Mouse (Mus musculus): ENCODE results near the gene Ggct.

The Ggct gene

DNA sequence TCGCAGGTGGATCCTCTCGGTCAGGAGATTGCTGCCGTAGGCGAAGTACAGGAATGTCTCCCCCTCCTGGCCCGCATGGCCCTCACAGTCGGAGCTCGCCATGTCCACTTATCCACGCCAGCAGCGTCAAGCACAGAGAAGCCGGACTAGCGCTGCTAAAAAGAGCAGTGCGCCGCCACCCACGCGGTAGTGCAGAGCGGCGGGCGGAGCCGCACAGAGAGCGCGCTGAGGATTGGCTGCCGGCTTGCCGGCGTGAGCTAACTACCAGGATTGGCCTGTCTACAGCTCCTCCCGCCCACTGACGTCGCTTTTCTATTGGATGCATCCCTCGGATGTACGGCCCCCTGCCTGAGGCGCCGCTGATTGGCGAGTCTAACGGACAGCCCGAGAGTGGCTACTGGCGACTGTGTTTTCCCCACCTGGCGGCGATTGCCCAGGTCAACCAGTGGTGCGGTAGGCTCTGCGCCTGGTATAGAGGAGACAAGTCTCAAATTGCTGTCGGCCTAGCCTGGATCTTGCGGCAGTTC lies at the start of gene Ggct:
Gene Ggct (minus strand): TSS at position 217 of the 527 bp plus-strand sequence.
- DNase-seq (ENCODE audit: extremely low spot score): peak; percentile 96

DNA sequence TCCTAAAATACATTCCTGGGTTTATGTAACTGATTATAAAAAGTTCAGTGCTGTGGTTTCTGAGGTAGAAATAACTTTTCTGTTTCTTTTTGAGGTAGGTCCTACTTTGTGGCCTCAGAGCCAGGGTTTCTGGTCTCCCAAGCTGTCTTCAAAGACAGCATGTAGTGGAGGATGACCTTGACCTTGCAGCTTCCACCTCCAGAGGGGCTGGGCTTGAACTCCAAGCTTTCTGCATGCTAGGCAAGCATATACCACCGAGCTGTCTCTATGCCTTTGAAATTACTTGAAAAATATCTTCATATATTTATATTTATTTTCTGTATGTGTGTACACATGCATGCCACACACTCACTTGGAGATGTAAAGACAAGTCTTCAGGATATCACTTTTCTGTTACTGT lies 47.3 kb upstream of the Ggct start:
- no peak for DNase-seq (ENCODE audit: extremely low spot score)

DNA sequence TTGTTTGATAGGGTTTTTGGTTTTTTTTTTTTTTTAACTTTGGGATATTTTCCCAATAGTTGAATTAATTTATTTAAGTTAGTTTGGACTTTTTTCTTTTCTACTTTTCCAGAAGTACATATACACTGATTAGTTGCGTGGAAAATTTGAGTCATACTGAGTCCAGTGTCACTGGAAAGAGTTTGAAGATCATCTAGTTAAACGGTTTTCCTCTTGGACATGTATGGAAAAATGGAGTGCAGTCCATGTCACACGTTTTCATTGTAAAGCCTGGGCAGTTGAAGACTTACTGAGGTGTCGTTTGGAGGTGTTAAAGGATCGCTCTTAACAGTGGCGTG lies 46.7 kb upstream of the Ggct start:
- no peak for DNase-seq (ENCODE audit: extremely low spot score)

DNA sequence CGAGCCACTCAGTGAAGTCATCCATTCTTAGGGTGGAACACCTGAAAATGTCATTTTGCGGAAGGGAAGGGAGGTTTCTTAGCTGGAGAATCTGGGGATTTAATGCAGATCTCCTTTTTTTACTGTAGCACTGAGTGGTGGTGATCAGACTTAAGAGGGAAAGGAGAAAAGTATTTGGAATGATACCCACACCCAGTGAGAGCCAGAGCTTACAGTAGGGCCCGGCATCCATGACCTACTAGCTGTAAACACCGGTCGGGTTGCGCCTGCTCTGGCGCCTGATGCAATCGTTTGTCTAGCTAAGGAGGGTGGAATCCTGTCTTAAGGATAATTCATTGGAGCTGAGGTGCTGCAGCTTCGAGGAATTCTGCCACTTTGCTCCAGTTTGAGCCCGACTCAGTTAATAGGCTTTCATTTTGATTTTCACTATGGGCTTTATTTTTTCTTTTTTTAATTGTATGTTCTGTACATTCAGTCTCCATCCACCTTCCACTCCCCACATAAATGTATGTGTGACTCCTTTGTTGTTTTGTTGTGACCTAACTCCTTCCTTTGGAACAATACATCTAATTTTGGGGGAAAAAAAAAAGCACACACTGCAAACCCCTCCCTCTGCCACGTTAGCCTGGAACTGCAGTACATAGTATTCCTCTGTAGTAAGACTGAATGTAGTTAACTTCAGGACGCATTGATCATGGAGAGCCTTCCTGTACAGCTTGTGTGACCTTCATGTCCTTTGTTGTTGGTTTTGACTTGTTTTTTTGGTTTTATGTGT lies 46.1 kb upstream of the Ggct start:
- peak; percentile 28 for DNase-seq (ENCODE audit: extremely low spot score)

DNA sequence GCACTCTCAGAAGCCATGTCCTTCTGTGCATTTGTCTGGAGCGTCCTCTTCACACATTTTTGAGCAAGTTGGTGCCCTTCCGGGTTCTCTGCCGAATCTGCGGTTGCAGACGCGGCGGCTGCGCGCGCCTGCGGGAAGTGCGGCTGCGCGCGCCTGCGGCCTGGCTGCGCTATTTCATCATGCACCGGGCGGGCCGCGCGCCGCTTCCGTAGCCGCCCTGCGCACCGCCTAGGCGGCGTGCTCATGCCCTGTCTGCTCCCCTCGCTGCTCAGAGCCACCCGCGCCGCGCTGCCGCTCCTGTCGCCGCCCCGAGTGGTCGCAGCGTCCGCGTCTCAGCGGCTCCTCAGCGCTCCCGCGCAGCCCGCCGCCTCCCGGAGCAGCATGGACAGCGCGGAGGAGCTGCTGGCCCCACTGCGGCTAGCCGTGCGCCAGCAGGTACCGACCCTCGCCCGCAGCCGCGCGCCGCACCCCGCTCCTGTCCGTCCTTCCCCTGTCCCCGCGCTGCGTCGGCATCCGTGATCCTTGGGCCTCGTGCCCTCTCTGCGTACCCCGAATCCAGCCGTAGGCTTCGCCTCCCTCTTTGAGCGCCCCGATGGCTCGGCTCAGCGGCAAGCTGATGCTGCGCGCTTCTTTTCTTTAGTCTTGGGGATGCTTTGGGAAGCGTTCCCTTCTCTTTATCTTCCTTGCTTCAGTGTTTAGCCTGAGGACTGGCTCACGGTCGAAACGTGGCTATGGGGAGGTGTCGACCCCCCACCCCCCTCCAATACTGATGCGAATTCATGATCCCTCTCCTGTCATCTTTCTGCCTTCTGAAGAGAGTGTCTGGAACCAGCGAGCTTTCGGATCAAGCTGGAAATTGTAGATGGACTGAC lies 45.3 kb upstream of the Ggct start, which contains the start of gene Gars:
Gene Gars (plus strand): TSS at position 209 of the 872 bp plus-strand sequence.
- DNase-seq (ENCODE audit: extremely low spot score): peak; percentile 87

DNA sequence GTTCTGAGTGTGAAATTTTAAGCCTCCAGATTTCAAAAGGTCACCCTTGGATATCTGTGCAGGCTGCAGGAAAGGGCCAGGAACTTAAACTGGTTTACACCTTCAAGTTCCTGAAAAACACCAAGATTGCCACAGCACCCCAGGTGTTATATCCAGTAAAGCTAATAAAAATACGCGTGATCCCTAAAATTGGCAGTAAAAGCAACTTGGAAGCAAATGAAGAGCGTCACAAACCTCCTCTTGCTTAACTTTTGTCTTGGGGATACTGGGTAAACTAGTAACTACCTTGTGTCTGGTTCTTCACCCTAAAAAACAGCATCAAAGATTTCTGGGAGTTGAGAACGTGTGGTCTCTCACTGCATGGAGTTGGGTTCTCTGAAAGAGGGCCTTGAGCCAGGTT lies 44.0 kb upstream of the Ggct start:
- DNase-seq (ENCODE audit: extremely low spot score): no peak

DNA sequence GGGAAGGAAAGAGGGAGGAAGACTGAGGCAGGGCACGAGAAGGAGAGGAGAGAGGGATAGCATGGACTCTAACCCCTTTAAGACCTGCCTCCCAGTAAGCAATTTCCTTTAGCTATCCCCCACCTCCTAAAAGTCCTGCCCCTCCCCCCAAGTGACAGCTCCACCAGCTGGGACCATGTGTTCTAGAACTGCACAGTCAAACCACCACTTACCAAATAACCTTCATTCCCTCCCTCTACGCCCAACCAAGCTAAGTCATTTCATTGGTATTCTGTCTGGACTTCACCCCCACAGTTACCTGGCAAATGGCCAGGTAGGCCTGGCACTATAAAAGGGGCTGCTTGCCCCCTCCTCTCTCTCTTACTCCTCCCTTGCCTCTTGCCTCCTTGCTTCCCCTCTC lies 34.9 kb upstream of the Ggct start:
- no peak for DNase-seq (ENCODE audit: extremely low spot score)

DNA sequence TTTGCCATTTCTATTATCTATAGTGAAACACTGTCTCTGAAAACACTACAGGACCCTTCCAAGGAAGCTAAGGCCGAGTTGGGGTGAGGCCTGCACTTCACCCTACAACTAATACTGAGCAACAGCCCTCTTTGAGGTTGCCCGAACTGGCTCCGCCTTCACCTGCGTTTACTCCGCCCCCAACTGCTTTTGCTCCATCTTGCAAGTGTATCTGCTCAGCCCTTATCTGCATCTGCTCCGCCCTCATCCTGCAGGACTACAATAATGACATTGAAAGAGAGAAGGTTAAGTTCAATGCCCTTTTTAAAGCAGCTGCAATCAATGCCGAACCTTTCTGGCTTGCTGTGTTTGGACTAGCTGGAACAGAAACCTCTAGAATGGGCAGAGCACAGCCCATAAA lies 29.1 kb upstream of the Ggct start:
- no peak for DNase-seq (ENCODE audit: extremely low spot score)

DNA sequence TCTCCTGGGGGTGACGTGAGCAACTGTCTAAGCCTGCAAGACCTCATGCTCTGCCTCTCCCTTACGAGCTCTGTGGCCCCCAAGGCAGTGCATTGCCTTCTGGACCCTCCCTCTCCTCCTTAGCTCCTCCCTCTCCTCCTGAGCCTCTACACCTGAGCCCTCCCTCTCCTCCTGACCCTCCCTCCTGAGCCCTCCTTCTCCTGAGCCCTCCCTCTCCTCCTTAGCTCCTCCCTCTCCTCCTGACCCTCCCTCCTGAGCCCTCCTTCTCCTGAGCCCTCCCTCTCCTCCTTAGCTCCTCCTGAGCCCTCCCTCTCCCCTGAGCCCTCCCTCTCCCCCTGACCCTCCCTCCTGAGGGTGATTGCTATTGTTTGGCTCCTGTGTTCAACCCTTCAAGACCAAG lies 25.7 kb upstream of the Ggct start:
- no peak for DNase-seq (ENCODE audit: extremely low spot score)

DNA sequence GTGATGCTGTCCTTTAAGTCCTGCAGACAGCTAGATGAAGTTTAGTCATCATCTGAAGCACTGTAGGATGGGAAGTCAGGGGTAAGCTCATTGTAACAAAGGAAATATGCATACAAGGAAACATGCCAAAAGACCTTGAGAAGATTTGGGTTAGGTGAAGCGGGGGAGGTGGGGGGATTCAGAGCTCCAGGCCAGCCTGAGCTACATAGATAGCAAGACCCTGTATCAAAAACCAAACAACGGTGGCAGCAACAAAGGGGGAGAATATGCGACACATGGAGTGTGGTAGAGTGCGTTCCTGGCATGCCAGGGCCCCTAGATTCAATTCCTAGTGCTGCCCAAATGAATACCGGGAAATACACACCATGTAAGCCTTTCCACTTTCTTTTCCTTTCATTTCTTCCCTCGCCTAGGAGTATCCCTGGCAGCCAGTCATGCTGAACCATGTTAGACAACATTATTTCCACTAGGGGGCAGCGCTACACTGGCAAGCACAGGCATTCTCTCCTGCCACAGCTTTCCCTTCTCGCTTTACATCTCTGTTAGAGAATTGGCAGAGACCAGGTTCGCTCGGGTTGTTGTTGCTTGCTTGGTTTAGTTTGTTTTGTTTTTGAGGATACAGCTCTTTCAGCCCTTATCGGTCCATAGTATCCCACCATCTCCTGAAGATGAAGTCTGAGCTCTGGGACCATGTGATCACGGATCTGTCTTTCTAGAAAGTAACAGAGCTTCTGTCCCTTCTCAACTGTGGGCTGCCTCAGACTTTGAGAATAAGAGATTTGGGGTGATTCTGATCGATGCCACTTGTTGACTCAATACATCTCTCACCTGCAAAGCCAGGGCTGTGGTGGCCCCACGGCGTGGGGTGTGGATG lies 24.2 kb upstream of the Ggct start:
- peak; percentile 74 for DNase-seq (ENCODE audit: extremely low spot score)

DNA sequence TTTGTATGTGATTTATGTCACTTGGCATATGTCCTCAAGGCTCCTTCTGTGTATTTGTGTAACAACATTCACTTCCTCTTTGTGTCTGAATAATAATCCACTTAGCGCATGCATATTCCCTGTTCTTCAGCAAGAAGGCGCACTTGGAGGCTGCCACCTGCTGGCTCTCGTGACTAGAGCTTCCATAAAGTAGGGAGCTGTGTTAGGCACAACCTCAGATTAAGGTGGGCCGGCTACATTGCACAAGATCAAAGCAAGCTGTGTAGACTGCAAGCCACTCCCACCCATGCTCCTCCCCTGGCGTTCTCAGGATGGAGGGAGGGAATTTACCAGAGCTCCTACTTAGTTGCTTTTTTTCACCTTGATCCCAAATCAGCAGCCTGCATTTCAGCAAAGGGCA lies 23.5 kb upstream of the Ggct start:
- peak; percentile 25 for DNase-seq (ENCODE audit: extremely low spot score)

DNA sequence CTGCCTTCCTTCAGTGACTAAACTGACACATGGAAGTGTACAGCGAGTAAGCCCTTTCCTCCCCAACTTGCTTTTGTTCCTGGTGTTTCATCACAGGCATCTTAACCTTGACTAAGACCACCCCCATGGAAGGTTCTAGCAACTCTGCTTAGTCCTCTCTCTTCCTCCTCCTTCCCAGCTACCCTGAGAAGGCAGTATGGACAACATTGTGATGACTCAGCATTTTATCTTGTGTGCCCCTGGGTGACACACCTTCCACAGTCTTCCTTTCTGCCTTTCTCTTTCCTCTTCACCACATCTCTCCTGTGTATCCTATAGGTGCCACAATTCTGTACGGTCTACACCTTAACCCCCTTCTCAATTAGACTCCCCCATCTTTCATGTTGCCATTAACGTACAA lies 21.4 kb upstream of the Ggct start:
- DNase-seq (ENCODE audit: extremely low spot score): no peak

DNA sequence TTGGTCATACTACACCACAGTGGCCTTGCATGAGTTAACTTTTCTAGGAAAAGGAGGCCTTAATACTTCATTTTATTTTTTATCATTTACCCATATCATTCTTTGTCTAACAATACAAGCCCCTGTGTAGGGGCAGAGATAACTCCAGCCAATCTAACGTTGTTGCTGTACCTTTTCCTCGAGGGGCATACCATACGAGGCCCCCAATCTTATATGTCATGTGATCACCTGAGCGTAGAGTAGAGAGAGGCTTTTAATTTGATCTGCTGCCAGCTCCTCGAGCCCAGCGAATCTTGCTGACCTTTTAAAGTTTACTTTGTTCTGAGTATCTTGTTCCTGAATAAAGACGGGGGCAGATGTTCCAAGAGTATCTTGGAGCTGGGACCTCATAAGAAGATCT lies 19.8 kb upstream of the Ggct start:
- no peak for DNase-seq (ENCODE audit: extremely low spot score)

DNA sequence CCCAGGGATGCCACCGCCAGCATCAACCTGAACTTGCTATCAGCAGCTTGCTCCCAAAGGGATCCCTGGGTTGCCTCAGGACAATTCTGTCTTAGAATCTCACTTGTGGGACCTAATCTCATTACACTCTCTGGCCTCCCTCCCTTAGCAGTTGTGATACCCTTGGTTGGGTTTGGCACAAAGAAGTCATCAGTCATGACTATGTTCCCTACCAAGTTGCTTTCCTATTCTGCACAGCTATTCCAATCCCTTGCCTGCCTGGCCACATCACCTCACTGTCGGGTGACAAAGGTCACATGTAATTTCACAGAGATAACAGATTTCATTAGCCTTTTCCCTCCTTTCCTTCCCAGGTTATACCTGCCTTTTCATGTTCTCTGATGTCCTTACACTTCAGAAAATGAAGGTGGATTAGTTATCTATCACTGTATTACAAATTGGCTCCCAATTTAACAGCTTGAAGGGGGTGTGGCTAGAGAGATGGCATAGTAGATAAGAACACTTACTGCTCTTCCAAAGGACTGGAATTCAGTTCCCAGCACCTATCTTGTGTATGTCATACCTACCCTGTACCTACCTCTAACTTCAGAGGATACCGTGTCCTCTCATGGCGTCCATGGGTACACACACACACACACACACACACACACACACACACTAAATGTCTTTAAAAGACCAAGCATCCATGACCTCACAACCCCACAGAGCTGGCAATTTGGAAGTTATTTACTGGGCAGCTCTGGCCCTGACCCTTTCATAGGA lies 17.8 kb upstream of the Ggct start:
- no peak for DNase-seq (ENCODE audit: extremely low spot score)

DNA sequence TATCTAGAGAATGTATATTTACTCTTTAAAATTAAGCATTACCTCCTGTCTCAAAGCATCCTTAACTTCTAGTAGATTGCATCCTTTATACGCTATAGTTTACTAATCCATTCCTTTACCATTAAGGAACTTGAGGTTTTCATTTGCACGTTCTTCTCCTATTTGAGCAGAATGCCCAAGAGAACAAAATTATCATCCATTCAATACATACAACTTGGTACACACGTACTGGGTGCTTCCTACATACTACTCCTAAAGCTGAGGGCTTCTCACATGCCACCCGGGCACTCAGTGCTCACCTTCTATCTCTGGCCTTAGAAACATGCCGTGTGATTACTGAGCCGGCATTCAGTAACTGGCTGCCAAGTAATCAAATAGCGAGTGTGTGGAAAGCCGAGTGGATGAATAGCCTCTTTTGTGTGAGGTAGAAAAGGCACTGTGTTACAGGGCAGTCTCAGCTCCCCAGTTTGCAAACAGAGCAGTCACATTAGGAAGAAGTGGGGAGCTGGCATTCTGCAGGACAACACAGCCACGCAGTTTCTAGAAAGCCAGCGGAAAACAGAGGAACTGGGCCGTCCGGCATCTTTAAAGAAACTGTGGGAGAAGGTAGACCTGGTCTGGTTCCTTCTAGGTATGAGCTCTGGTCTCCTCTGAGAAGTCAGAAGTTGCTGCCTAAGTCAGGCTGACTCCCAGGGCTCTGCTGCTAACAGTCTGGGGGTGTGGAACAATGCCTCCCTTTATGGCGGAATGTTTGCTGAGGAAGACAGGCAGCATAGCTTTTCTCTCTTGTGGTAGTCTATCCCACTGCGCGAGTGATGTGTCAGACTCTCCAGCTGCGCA lies 16.9 kb upstream of the Ggct start:
- peak; percentile 46 for DNase-seq (ENCODE audit: extremely low spot score)

DNA sequence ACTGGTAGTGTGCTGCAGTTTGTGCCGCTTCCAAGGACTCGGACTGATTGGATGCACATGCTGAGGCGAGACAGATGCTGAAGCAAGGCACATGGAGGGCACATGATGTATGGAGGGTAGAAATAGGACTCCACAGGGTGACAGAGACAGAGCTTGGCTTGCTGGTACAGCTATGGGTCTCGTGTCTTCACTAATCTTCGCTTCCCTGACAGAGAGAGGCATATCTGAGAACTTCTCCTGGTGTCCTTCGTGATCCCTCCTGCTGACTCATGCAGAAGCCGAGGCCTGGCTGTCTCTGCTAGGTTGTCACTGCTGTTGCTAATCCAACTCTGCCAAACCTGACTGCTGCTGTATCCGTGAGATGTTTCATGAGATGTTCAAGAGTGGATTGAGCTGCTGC lies 15.7 kb upstream of the Ggct start:
- DNase-seq (ENCODE audit: extremely low spot score): no peak

DNA sequence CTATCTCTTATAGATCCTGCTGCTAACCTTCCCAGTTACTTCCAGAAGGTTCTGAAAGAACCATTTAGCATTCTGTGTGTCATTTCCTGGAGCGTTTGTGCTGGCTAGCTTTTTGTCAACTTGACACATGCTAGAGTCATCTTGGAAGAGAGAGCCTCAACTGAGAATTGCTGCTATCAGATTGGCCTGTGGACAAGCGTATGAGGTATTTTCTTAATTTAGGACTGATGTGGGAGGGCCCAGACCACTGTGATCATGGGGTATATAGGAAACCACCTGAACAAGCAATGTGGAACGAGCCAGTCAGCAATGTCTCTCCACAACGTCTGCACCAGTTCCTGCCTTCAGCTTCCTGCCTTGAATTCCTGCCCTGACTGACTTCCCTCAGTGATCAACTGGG lies 10.8 kb upstream of the Ggct start:
- no peak for DNase-seq (ENCODE audit: extremely low spot score)

DNA sequence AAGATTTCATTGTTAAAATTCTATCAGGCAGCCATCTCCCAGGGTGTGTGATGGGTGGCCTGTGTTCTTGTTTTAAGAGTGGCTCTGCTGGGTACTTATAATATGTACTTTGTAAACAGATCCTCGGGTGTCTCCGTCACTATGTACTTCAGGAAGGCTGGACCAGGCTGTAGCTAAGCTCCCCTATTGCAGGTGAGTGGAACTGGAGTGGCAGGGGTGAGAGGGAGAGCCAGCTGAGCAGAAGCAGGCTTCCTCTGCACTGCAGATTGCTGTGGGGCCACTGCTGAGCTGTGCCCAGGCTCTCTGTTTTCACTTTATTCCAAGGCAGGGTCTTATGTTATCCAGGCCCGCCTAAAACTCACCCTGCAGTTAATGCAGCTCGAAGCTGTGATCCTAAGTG lies 9.7 kb upstream of the Ggct start:
- DNase-seq (ENCODE audit: extremely low spot score): no peak

DNA sequence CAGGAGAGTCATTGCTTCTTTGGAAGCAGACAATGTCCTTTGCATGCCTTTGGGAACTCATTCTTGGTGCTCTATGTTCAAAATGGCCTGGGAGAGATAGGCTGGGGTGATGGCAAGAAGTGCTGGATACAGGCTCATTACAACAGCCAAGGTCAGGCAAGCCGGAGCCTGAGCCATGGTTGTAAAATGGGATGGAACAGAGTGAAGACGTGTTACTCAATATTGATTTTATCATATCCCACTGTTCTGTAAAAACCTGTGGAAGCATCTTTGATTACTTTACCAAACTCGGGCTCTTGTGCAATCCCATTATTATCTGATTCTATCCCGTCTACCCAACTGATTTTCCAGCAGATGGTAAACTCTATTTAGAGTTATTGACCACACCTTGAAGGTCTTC lies 8.6 kb upstream of the Ggct start:
- no peak for DNase-seq (ENCODE audit: extremely low spot score)

DNA sequence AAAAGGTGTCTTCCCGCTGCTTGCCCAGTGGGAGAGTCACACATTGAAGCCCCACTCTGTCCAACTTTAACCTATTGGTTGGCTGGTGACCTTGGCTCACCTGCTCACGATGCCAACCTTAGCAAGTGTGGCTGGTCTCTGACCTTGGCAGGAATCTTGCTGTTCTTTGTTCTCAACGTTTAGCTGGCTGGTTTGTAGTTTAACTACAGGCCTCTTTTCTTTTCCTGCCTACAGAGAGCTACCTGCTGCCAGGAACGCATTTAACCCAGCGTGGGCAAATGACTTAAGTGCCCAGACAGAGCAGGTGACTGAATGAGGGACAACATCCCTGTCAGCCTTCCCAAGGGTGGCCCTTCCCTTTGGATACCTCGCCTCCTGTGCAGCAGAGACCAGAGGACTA lies 5.0 kb upstream of the Ggct start:
- DNase-seq (ENCODE audit: extremely low spot score): no peak

Measured in embryo, embryonic 9.5 days (tissue).